Mouse (Mus musculus) frontal cortex, postnatal 14 days (tissue): ENCODE measurements around the gene Itga1.

Experiments
- DNase-seq, 2 experiments: peaks; one replicate each; pipeline ENCODE4 v3.0.0; 2022; ENCODE audit warnings: low spot score in 2 of 2

Gene Itga1

GRCm38 (mm10) chr13:115101355-115102191 is at the start of gene Itga1, which contains the start of gene Gm49395:
Itga1 (minus strand) TSS chr13:115101964.
Gm49395 (minus strand) TSS chr13:115101921.
- DNase-seq: peak; percentile 23 to 30

- DNase-seq: no peak
These were observed 48.8 kb upstream of the Itga1 start for GRCm38 (mm10) chr13:115150602-115151001.

GRCm38 (mm10) chr13:115149849-115150248 is 48.1 kb upstream of the Itga1 start:
- no peak for DNase-seq

GRCm38 (mm10) chr13:115143575-115143974 is 41.8 kb upstream of the Itga1 start:
- DNase-seq: no peak

GRCm38 (mm10) chr13:115142066-115142465 is 40.3 kb upstream of the Itga1 start:
- DNase-seq: no peak

- no peak for DNase-seq
These were observed 36.7 kb upstream of the Itga1 start for GRCm38 (mm10) chr13:115138513-115138912.

- no peak for DNase-seq
These were observed 35.0 kb upstream of the Itga1 start for GRCm38 (mm10) chr13:115136761-115137160.

GRCm38 (mm10) chr13:115132435-115132834 is 30.7 kb upstream of the Itga1 start:
- DNase-seq: no peak

GRCm38 (mm10) chr13:115131381-115131780 is 29.6 kb upstream of the Itga1 start:
- DNase-seq: no peak

GRCm38 (mm10) chr13:115130035-115130434 is 28.3 kb upstream of the Itga1 start:
- DNase-seq: no peak

GRCm38 (mm10) chr13:115127826-115128225 is 26.1 kb upstream of the Itga1 start:
- no peak for DNase-seq

- no peak for DNase-seq
These were observed 24.8 kb upstream of the Itga1 start for GRCm38 (mm10) chr13:115126534-115126933.

- no peak for DNase-seq
These were observed 23.4 kb upstream of the Itga1 start for GRCm38 (mm10) chr13:115125130-115125529.

- DNase-seq: no peak
These were observed 22.8 kb upstream of the Itga1 start for GRCm38 (mm10) chr13:115124521-115124920.

- DNase-seq: no peak
These were observed 17.0 kb upstream of the Itga1 start for GRCm38 (mm10) chr13:115118756-115119155.

- DNase-seq: no peak
These were observed 16.4 kb upstream of the Itga1 start for GRCm38 (mm10) chr13:115118195-115118594.

GRCm38 (mm10) chr13:115116930-115117621 is 15.3 kb upstream of the Itga1 start:
- no peak for DNase-seq

GRCm38 (mm10) chr13:115109628-115110027 is 7.9 kb upstream of the Itga1 start:
- no peak for DNase-seq

GRCm38 (mm10) chr13:115107436-115107835 is 5.7 kb upstream of the Itga1 start:
- DNase-seq: no peak

GRCm38 (mm10) chr13:115106183-115106582 is 4.4 kb upstream of the Itga1 start:
- DNase-seq: no peak

GRCm38 (mm10) chr13:115102754-115103153 is 990 bp upstream of the Itga1 start:
- DNase-seq: no peak

- DNase-seq: no peak
These were observed 1.2 kb downstream of the Itga1 start for GRCm38 (mm10) chr13:115100381-115101177.
